Mouse (Mus musculus): ENCODE measurements around the gene Stk40. TPM values are rescaled to one million over a fixed set of nuclear protein-coding genes. Genes with fewer than 3 reads are reported as not detected.

Gene Stk40
- polyA plus RNA-seq, 1 experiment from 2014 or later: 33.5 TPM

DNA sequence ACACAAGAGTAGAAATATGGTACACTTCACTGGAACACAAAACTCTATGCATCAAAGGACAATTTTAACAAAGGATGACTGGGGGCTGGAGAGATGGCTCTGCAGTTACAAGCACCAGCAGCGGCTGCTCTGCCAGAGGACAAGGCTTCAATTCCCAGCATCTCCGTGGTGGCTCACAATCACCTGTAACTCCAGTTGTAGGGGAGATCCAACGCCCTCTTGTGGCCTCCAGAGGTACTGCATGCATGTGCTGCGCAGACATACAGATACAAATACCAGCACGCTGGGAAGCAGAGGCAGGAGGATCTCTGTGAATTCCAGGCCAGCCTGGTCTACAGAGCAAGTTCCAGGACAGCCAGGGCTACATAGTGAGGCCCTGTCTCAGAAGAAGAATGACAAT lies 52.9 kb downstream of the Stk40 start:
- no peak overlapping the region for H3K27ac ChIP-seq (ENCODE audit: low read length)
- H3K36me3 ChIP-seq (ENCODE audit: control insufficient read depth, insufficient read depth): no peaks in the 10 kb centered on the region
- no peaks in the 10 kb centered on the region for H3K9me3 ChIP-seq (ENCODE audit: control insufficient read depth, low read length)
- H3K4me3 ChIP-seq (replicated peaks; ENCODE audit: low read length): no peak overlapping the region
- H3K27me3 ChIP-seq (replicated peaks; ENCODE audit: control insufficient read depth, insufficient read depth, low read length): no peaks in the 10 kb centered on the region
- WGBS: 54% methylated on average over 5 of the region's 5 CpGs
- H3K4me2 ChIP-seq (ENCODE audit: low read length): no peak overlapping the region
- no peaks in the 10 kb centered on the region for H3K4me1 ChIP-seq (replicated peaks; ENCODE audit: control insufficient read depth, insufficient read depth, low read length)
- H3K9ac ChIP-seq (replicated peaks; ENCODE audit: low read depth, low read length): no peak overlapping the region
- no peak for ATAC-seq

DNA sequence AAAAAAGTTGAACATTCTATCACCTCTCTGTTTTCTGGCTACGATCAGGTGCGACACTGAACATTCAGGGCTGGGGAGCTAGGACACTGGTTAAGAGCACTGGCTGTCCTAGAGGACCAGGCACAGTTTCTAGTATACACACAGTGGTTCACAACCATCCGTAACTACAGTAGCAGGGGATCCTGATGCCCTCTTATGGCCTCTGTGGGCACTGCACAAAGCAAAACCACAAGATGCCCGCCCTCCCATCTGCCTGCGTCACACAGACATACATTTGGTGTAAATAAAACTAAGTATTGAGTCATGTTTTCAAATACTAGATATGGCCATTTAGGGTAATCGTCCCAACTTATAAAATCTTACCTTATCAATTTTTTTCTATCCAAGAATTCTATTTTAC lies 53.8 kb downstream of the Stk40 start:
- no peak for ATAC-seq
- no peaks in the 10 kb centered on the region for H3K36me3 ChIP-seq (ENCODE audit: control insufficient read depth, insufficient read depth)
- no peak overlapping the region for H3K4me2 ChIP-seq (ENCODE audit: low read length)
- H3K4me1 ChIP-seq (replicated peaks; ENCODE audit: control insufficient read depth, insufficient read depth, low read length): no peaks in the 10 kb centered on the region; the same call in 1 of the 2 replicates
- H3K9me3 ChIP-seq (ENCODE audit: control insufficient read depth, low read length): no peaks in the 10 kb centered on the region
- no peak overlapping the region for H3K4me3 ChIP-seq (replicated peaks; ENCODE audit: low read length)
- H3K9ac ChIP-seq (replicated peaks; ENCODE audit: low read depth, low read length): no peak overlapping the region
- WGBS: 89% methylated on average over 6 of the region's 6 CpGs
- no peaks in the 10 kb centered on the region for H3K27me3 ChIP-seq (replicated peaks; ENCODE audit: control insufficient read depth, insufficient read depth, low read length)
- H3K27ac ChIP-seq (ENCODE audit: low read length): no peak overlapping the region

- no peak for ATAC-seq
- H3K36me3 ChIP-seq (ENCODE audit: control insufficient read depth, insufficient read depth): no peaks in the 10 kb centered on the region
- H3K27me3 ChIP-seq (replicated peaks; ENCODE audit: control insufficient read depth, insufficient read depth, low read length): no peaks in the 10 kb centered on the region
- no peak overlapping the region for H3K4me3 ChIP-seq (replicated peaks; ENCODE audit: low read length)
- no peak overlapping the region for H3K4me2 ChIP-seq (ENCODE audit: low read length)
- no peaks in the 10 kb centered on the region for H3K9me3 ChIP-seq (ENCODE audit: control insufficient read depth, low read length)
- H3K9ac ChIP-seq (replicated peaks; ENCODE audit: low read depth, low read length): no peak overlapping the region
- H3K4me1 ChIP-seq (replicated peaks; ENCODE audit: control insufficient read depth, insufficient read depth, low read length): peaks cover 6% of the 10 kb centered on the region
- WGBS: 79% methylated on average over 8 of the region's 8 CpGs
- H3K27ac ChIP-seq (ENCODE audit: low read length): no peak overlapping the region
These were observed 55.7 kb downstream of the Stk40 start for GRCm38 (mm10) chr4:126159455-126159854.

- 92% methylated on average over 8 of the region's 8 CpGs for WGBS
- H3K4me2 ChIP-seq (ENCODE audit: low read length): no peak overlapping the region
- H3K9me3 ChIP-seq (ENCODE audit: control insufficient read depth, low read length): no peaks in the 10 kb centered on the region
- no peak overlapping the region for H3K4me3 ChIP-seq (replicated peaks; ENCODE audit: low read length)
- ATAC-seq: no peak
- H3K27ac ChIP-seq (ENCODE audit: low read length): no peak overlapping the region
- peaks cover 6% of the 10 kb centered on the region for H3K4me1 ChIP-seq (replicated peaks; ENCODE audit: control insufficient read depth, insufficient read depth, low read length)
- H3K9ac ChIP-seq (replicated peaks; ENCODE audit: low read depth, low read length): no peak overlapping the region
- no peaks in the 10 kb centered on the region for H3K36me3 ChIP-seq (ENCODE audit: control insufficient read depth, insufficient read depth)
- H3K27me3 ChIP-seq (replicated peaks; ENCODE audit: control insufficient read depth, insufficient read depth, low read length): no peaks in the 10 kb centered on the region
These were observed 57.2 kb downstream of the Stk40 start for GRCm38 (mm10) chr4:126160981-126161380.

DNA sequence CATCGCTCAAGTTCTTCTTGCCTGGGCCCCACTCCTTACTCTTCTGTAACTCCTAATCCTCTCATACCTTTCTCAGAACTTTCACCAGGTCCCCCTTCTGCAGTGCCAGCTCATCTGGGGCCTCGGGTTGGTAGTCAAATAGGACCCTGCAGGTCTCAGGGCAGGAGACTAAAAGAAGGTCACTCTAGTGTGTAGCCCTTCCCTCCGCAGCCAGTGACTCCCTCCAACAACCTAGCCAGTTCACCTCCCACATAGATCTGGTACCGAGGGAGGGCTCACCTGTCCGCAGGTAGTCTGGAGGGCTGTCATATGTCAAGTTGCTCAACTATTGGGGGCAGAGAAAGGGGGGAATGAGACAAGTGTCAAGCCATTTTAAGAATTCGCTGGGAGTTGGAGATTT lies 57.7 kb downstream of the Stk40 start:
- peaks cover 6% of the 10 kb centered on the region for H3K4me1 ChIP-seq (replicated peaks; ENCODE audit: control insufficient read depth, insufficient read depth, low read length)
- no peaks in the 10 kb centered on the region for H3K9me3 ChIP-seq (ENCODE audit: control insufficient read depth, low read length)
- H3K4me3 ChIP-seq (replicated peaks; ENCODE audit: low read length): no peak overlapping the region
- H3K36me3 ChIP-seq (ENCODE audit: control insufficient read depth, insufficient read depth): peaks cover 4% of the 10 kb centered on the region
- H3K4me2 ChIP-seq (ENCODE audit: low read length): no peak overlapping the region
- H3K27ac ChIP-seq (ENCODE audit: low read length): no peak overlapping the region
- 86% methylated on average over 6 of the region's 6 CpGs for WGBS
- H3K9ac ChIP-seq (replicated peaks; ENCODE audit: low read depth, low read length): no peak overlapping the region
- ATAC-seq: no peak
- H3K27me3 ChIP-seq (replicated peaks; ENCODE audit: control insufficient read depth, insufficient read depth, low read length): no peaks in the 10 kb centered on the region

- Histone ChIP-seq H3K36me3 (ENCODE audit: control insufficient read depth, insufficient read depth) (peaks cover 9% of the 10 kb centered on the region), H3K4me3 (replicated peaks; ENCODE audit: low read length) (no peak overlapping the region), H3K27ac (ENCODE audit: low read length) (no peak overlapping the region), H3K9ac (replicated peaks; ENCODE audit: low read depth, low read length) (no peak overlapping the region), H3K4me1 (replicated peaks; ENCODE audit: control insufficient read depth, insufficient read depth, low read length) (peaks cover 6% of the 10 kb centered on the region), H3K27me3 (replicated peaks; ENCODE audit: control insufficient read depth, insufficient read depth, low read length) (no peaks in the 10 kb centered on the region), H3K4me2 (ENCODE audit: low read length) (no peak overlapping the region), H3K9me3 (ENCODE audit: control insufficient read depth, low read length) (no peaks in the 10 kb centered on the region)
- no peak for ATAC-seq
- WGBS: 66% methylated on average over 9 of the region's 9 CpGs
These were observed 58.2 kb downstream of the Stk40 start for GRCm38 (mm10) chr4:126161986-126162385.

- ATAC-seq: peak; percentile 95
- H3K36me3 ChIP-seq (ENCODE audit: control insufficient read depth, insufficient read depth): peaks cover 12% of the 10 kb centered on the region
- WGBS: 0% methylated on average over 44 of the region's 44 CpGs
- H3K9me3 ChIP-seq (ENCODE audit: control insufficient read depth, low read length): no peaks in the 10 kb centered on the region
- H3K4me3 ChIP-seq (replicated peaks; ENCODE audit: low read length): peak overlapping the region; percentile 64
- peak overlapping the region; percentile 81 for H3K9ac ChIP-seq (replicated peaks; ENCODE audit: low read depth, low read length)
- peak overlapping the region; percentile 100 for H3K4me2 ChIP-seq (ENCODE audit: low read length)
- H3K27ac ChIP-seq (ENCODE audit: low read length): no peak overlapping the region
- no peaks in the 10 kb centered on the region for H3K27me3 ChIP-seq (replicated peaks; ENCODE audit: control insufficient read depth, insufficient read depth, low read length)
- H3K4me1 ChIP-seq (replicated peaks; ENCODE audit: control insufficient read depth, insufficient read depth, low read length): peaks cover 6% of the 10 kb centered on the region
These were observed 58.8 kb downstream of the Stk40 start for GRCm38 (mm10) chr4:126162544-126163066.

DNA sequence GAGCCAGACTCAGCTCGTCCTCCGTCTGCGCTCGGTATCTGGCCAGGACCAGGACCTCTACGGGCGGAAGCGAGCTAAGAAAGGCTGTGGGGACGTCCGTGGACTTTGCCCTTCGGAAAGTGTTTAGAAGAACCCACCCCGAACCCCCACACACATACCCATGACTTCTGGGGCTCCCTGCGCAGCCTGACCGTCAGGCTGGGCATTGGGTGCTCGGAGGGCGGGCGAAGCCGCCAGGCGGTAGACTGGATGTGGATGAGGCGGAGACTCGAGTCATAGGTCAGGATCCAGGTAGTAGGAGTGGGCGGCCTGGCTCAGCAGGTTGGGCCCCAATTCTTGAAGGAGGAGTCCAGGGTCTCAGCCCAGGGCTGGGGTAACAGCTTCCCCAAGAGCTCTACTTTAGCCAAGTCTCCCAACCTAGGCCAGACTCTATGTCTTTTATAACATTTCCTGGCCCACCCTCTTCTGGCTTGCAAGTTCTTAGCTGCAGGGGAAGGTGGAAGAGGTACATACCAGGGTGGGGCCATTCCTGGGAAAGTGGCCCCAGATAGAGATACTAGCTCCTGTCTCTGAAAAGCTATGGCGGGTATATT lies 59.4 kb downstream of the Stk40 start, which contains the start of gene Sh3d21:
TSS of gene Sh3d21 (minus strand) at position 425 of the 593 bp plus-strand sequence.
- Histone ChIP-seq H3K4me1 (replicated peaks; ENCODE audit: control insufficient read depth, insufficient read depth, low read length) (peaks cover 6% of the 10 kb centered on the region), H3K4me3 (replicated peaks; ENCODE audit: low read length) (peak within 1 kb of the TSS; percentile 64), H3K9ac (replicated peaks; ENCODE audit: low read depth, low read length) (peak within 1 kb of the TSS; percentile 81), H3K9me3 (ENCODE audit: control insufficient read depth, low read length) (no peaks in the 10 kb centered on the region), H3K27me3 (replicated peaks; ENCODE audit: control insufficient read depth, insufficient read depth, low read length) (no peaks in the 10 kb centered on the region), H3K36me3 (ENCODE audit: control insufficient read depth, insufficient read depth) (peaks cover 12% of the 10 kb centered on the region), H3K27ac (ENCODE audit: low read length) (no peak within 1 kb of the TSS), H3K4me2 (ENCODE audit: low read length) (peak within 1 kb of the TSS; percentile 100)
- WGBS: 8% methylated on average over 22 of the region's 22 CpGs
- peak; percentile 31; the same call in 1 of the 2 replicates for ATAC-seq

- 64% methylated on average over 4 of the region's 4 CpGs for WGBS
- ATAC-seq: no peak
- Histone ChIP-seq H3K4me3 (replicated peaks; ENCODE audit: low read length) (no peak overlapping the region), H3K4me2 (ENCODE audit: low read length) (no peak overlapping the region), H3K4me1 (replicated peaks; ENCODE audit: control insufficient read depth, insufficient read depth, low read length) (peaks cover 6% of the 10 kb centered on the region), H3K36me3 (ENCODE audit: control insufficient read depth, insufficient read depth) (peaks cover 15% of the 10 kb centered on the region), H3K9ac (replicated peaks; ENCODE audit: low read depth, low read length) (no peak overlapping the region), H3K9me3 (ENCODE audit: control insufficient read depth, low read length) (no peaks in the 10 kb centered on the region), H3K27me3 (replicated peaks; ENCODE audit: control insufficient read depth, insufficient read depth, low read length) (no peaks in the 10 kb centered on the region), H3K27ac (ENCODE audit: low read length) (no peak overlapping the region)
These were observed 59.9 kb downstream of the Stk40 start for GRCm38 (mm10) chr4:126163685-126164084.
